Mouse (Mus musculus) forebrain, embryonic 13.5 days (tissue): ENCODE measurements around the gene Nol12. TPM values are rescaled to one million over a fixed set of nuclear protein-coding genes. Genes with fewer than 3 reads are reported as not detected.

Experiments
- ATAC-seq: fragments of 200-750 bp; cut with Nextera tagmentation; 2 replicates; pipeline ENCODE4 v1.8.0; 2017
- H3K27ac ChIP-seq: fragments of 300-500 bp; sonication (generic); 2 replicates; pipeline ENCODE4 v1.5.1; 2015; ENCODE audit warnings: inconsistent platforms, mild to moderate bottlenecking, moderate library complexity
- H3K27me3 ChIP-seq: fragments of 300-500 bp; sonication (generic); 2 replicates; pipeline ENCODE4 v1.6.1; 2015; ENCODE audit warnings: mild to moderate bottlenecking, inconsistent platforms
- H3K36me3 ChIP-seq: fragments of 300-500 bp; sonication (generic); 2 replicates; pipeline ENCODE4 v1.6.1; 2015; ENCODE audit warnings: mild to moderate bottlenecking, inconsistent platforms; ENCODE audit not compliant: poor library complexity, severe bottlenecking
- H3K4me1 ChIP-seq: fragments of 300-500 bp; sonication (generic); 2 replicates; pipeline ENCODE4 v1.6.1; 2015; ENCODE audit warnings: inconsistent platforms
- H3K4me2 ChIP-seq: fragments of 300-500 bp; sonication (generic); 2 replicates; pipeline ENCODE4 v1.6.1; 2015; ENCODE audit warnings: inconsistent platforms, mild to moderate bottlenecking, moderate library complexity
- H3K4me3 ChIP-seq: fragments of 300-500 bp; sonication (generic); 2 replicates; pipeline ENCODE4 v1.5.1; 2015; ENCODE audit warnings: mild to moderate bottlenecking, inconsistent platforms
- H3K9ac ChIP-seq: fragments of 300-500 bp; sonication (generic); 2 replicates; pipeline ENCODE4 v1.6.1; 2015; ENCODE audit warnings: mild to moderate bottlenecking, inconsistent platforms
- H3K9me3 ChIP-seq: fragments of 300-500 bp; sonication (generic); replicated peaks from 2 replicates; pipeline ENCODE4 v1.6.1; 2016; ENCODE audit warnings: inconsistent platforms
- WGBS: fragments of 180-500 bp; shearing (Covaris S2); methylation state at CpG from one replicate; pipeline ENCODE4 v1.1.7; 2015; 5-methylcytosine and 5-hydroxymethylcytosine counted together
- polyA plus RNA-seq: library from polyadenylated mRNA; unstranded; fragments of >200 nt; fragmentation: Nextera tagmentation; extraction: Ambion mirVana; gene quantifications from 2 replicates; pipeline ENCODE4 v1.2.1, GENCODE M21; 2015

Gene Nol12
- polyA plus RNA-seq, 1 experiment from 2014 or later = 50.3 TPM

DNA sequence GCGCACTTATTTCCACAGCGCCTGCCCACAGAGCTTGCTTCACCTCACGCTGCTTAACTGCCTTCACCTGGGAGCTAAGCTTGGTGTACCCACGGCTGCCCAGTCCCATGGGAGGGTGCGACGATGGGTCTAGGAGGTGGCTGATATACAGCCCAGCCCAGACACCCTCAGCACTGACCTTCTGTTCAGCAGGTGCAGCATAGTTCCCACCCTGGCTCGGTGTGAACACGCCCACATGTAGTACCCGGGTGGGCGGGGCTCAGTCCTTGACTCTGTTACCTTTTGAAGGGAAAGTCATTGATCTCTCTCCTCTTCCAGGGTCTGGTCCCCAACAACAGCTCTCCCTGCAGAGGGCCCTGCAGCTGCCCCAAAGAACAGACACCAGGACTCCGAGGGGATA is 24.8 kb downstream of the Nol12 start:
- Histone ChIP-seq H3K9me3 (no peaks in the 10 kb centered on the region), H3K27me3 (no peaks in the 10 kb centered on the region), H3K4me3 (no peak overlapping the region), H3K36me3 (peaks cover 81% of the 10 kb centered on the region), H3K4me1 (peaks cover 7% of the 10 kb centered on the region), H3K27ac (no peak overlapping the region), H3K9ac (no peak overlapping the region), H3K4me2 (no peak overlapping the region)
- 92% methylated on average over 11 of the region's 11 CpGs for WGBS
- no peak for ATAC-seq

DNA sequence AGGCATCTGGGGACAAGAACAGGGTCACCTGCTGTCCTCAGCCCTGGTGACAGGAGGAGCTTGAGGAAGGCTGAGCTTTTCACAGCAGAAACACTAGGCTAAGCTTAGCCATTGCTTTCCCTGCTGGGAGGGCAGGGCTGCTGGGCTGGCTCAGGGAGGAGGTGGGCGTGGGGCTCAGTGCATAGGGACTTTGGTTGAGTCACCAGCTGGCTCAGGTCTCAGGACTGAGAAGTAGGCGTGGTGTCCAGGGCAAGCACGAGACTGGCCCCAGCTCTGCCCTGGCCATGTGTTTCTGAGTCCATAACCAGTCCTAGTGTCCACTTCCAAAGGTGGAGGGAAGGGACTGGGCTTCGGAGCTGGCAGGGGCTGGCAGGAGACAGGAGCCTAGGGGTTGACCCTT is 25.4 kb downstream of the Nol12 start:
- H3K36me3 ChIP-seq = peaks cover 84% of the 10 kb centered on the region
- H3K27ac ChIP-seq = no peak overlapping the region
- no peak overlapping the region for H3K4me2 ChIP-seq
- ATAC-seq = no peak
- no peaks in the 10 kb centered on the region for H3K27me3 ChIP-seq
- no peak overlapping the region for H3K9ac ChIP-seq
- WGBS = 90% methylated on average over 4 of the region's 4 CpGs
- peaks cover 7% of the 10 kb centered on the region for H3K4me1 ChIP-seq
- no peaks in the 10 kb centered on the region for H3K9me3 ChIP-seq
- no peak overlapping the region for H3K4me3 ChIP-seq

DNA sequence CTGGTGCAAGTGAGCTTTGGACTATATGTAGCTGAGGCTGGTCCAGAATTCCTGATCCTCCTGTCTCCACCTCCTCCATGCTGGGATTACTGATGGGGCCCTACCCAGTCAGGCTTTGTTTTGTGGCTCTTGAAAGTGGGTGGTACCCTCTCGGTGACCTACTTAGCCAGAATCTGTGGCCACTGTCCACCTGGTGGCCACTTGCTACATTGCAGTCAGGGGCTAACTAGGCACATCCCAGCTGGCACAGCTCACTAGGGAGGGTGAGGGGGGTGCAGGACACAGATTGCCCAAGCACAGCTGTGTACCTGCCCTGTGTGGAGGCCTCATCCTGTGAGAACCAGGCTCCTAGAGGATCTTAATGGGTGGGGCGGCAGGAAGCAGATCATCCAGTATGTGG is 28.2 kb downstream of the Nol12 start:
- no peaks in the 10 kb centered on the region for H3K9me3 ChIP-seq
- H3K4me2 ChIP-seq = no peak overlapping the region
- H3K27ac ChIP-seq = no peak overlapping the region
- 27% methylated on average over 2 of the region's 2 CpGs for WGBS
- H3K27me3 ChIP-seq = no peaks in the 10 kb centered on the region
- peaks cover 97% of the 10 kb centered on the region for H3K36me3 ChIP-seq
- 0 out of 2 replicates have a peak, but pooled peaks have one; percentile 27 for ATAC-seq
- H3K4me3 ChIP-seq = no peak overlapping the region
- no peak overlapping the region for H3K9ac ChIP-seq
- peaks cover 7% of the 10 kb centered on the region for H3K4me1 ChIP-seq

DNA sequence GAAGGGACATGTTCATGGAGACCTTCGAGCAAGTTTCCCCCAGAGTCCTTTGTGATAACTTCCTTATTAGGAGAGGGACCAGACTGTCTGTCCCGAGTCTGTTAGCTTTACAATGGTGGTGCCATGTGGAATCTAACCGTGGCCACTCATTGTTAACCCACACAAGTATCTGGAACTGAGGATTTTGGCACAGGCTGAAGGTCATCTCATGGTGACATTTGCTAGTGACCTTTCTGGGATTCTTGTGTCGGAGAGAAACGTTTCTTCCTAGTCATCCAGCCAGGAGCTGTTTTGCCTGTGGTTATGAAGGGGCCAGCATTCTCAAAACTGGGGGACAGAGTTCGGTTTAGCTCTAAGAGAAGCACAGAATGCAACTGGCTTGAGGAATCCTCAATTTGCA is 36.9 kb downstream of the Nol12 start:
- H3K36me3 ChIP-seq = peaks cover 52% of the 10 kb centered on the region
- 85% methylated on average over 6 of the region's 6 CpGs for WGBS
- ATAC-seq = no peak

GRCm38 (mm10) chr15:78973950-78974349 is 39.2 kb downstream of the Nol12 start:
- 72% methylated on average over 7 of the region's 7 CpGs for WGBS
- Histone ChIP-seq H3K27me3 (no peaks in the 10 kb centered on the region), H3K9ac (no peak overlapping the region), H3K4me1 (peaks cover 4% of the 10 kb centered on the region), H3K4me2 (no peak overlapping the region), H3K36me3 (peaks cover 30% of the 10 kb centered on the region), H3K27ac (no peak overlapping the region), H3K9me3 (no peaks in the 10 kb centered on the region), H3K4me3 (no peak overlapping the region)
- ATAC-seq = no peak

More for the DNA sequence above, 36.9 kb downstream of the Nol12 start:
- Histone ChIP-seq H3K4me2 (no peak overlapping the region), H3K4me3 (no peak overlapping the region), H3K27ac (no peak overlapping the region), H3K9ac (no peak overlapping the region), H3K9me3 (no peaks in the 10 kb centered on the region), H3K27me3 (no peaks in the 10 kb centered on the region), H3K4me1 (no peaks in the 10 kb centered on the region)

DNA sequence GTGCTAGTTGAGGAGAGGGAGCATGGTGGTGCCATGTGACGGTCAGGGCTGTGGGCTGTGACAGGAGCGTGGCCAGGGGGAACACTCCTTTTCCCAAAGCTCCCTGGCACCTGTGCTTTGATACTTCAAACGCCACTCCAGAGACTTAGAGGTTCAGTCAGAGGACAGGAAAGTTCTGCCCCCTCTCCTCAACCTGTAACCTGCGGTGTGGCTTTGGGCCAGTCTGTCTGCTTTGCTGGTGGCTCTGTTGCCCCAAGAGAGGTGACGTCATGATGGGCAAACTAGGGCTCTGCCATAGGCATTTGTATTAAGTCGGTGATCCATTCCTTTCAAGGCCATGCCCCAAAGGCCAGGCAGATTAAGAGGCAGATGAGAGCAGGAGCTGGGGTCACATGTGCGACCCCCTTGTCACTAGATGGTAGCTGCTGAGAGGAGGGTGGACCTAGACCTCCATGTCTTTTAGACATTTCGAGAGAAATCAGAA is 43.0 kb downstream of the Nol12 start:
- WGBS = 86% methylated on average over 8 of the region's 8 CpGs
- no peak overlapping the region for H3K9ac ChIP-seq
- H3K4me2 ChIP-seq = no peak overlapping the region
- H3K27ac ChIP-seq = no peak overlapping the region
- H3K27me3 ChIP-seq = no peaks in the 10 kb centered on the region
- peaks cover 12% of the 10 kb centered on the region for H3K4me1 ChIP-seq
- H3K4me3 ChIP-seq = no peak overlapping the region
- H3K36me3 ChIP-seq = peaks cover 17% of the 10 kb centered on the region
- no peaks in the 10 kb centered on the region for H3K9me3 ChIP-seq
- no peak for ATAC-seq

DNA sequence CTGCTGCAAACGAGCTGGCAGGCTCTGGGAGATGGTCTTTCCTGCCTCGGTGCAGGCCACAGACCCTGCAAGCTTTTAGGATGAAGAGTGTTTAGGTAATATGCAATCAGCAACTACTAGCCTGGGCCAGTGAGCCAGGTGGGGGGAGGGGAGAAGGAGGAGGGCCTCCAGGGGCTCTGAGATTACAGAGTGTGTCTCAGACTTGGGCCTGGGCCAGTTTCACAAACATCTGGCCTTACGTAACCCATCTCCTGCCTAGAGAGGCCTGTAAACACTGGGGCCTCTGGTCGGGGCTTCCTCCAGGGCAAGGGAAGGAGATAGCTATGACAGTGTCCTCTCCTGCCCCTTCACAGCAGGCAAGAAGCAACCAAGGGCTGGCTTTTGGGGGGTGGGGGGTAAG is 44.1 kb downstream of the Nol12 start:
- peaks cover 9% of the 10 kb centered on the region for H3K36me3 ChIP-seq
- peak overlapping the region; percentile 10; the same call in 1 of the 2 replicates for H3K9ac ChIP-seq
- peaks cover 22% of the 10 kb centered on the region for H3K4me1 ChIP-seq
- H3K27ac ChIP-seq = no peak overlapping the region
- no peak overlapping the region for H3K4me2 ChIP-seq
- ATAC-seq = no peak
- H3K4me3 ChIP-seq = no peak overlapping the region
- H3K9me3 ChIP-seq = no peaks in the 10 kb centered on the region
- no peaks in the 10 kb centered on the region for H3K27me3 ChIP-seq
- WGBS = 26% methylated on average over 4 of the region's 4 CpGs

DNA sequence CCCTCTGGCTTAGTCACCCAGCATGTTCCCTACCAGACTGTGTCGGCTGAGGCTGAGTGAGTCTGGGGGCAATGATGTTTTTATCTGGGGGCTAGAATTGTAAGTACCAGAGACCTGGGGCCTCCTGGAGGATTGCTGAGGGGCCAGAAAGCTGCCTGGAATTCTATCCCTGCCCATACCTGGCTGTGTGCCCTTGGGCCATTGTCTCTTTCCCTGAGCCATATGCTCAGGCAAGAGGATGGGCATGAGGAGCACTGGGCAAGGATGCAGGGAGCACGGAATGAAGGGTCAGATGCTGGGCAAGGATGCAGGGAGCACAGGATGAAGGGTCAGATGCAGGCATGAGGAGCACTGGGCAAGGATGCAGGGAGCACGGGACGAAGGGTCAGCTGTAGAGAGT is 45.4 kb downstream of the Nol12 start:
- H3K4me1 ChIP-seq = peaks cover 33% of the 10 kb centered on the region
- no peaks in the 10 kb centered on the region for H3K9me3 ChIP-seq
- H3K4me2 ChIP-seq = no peak overlapping the region
- no peaks in the 10 kb centered on the region for H3K27me3 ChIP-seq
- H3K9ac ChIP-seq = no peak overlapping the region; the same call in 1 of the 2 replicates
- ATAC-seq = no peak
- H3K27ac ChIP-seq = no peak overlapping the region
- H3K4me3 ChIP-seq = no peak overlapping the region
- H3K36me3 ChIP-seq = 0 out of 2 replicates have a peak, but pooled peaks cover 3% of the 10 kb centered on the region
- 91% methylated on average over 4 of the region's 4 CpGs for WGBS

DNA sequence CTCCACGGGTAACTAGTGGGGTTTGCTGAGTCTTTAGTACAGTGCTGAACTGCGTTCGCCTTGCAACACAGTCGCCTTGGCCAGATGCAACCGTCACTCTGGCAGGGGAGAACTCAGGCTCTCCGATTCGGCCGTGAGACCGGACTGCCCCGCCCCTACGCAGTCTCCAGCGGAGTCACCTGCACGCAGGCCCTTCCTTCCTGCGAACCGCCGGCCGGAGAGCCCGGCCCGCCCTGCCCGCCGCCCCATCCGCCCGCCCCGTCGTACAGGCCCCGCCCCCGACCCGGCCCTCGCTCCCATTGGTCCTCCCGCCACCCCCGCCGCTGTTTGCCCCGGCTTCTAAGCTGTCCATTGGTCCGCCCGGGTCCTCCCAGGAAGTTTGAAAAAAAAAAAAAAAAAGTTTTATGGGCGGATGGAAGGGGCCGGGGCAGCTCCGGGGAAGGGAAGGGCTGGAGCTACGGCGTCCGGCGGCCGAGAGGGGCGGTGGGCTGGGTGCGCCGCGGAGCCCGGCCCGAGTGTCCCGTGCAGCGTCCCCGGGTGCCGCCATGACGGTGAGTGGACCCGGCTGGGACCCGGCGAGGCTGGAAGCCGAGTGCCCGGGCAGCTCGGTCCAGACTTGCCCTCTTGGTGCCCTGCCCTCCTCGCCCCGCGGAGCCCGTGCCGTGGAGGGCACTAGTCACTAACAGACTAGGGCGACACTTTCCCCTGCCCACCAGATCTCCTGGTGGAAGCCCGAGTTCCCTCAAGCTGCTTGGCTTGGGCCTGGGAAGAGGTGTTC is 48.1 kb downstream of the Nol12 start:
- ATAC-seq = peak; percentile 87
- no peaks in the 10 kb centered on the region for H3K9me3 ChIP-seq
- peaks cover 49% of the 10 kb centered on the region for H3K4me1 ChIP-seq
- no peaks in the 10 kb centered on the region for H3K27me3 ChIP-seq
- H3K4me2 ChIP-seq = peak overlapping the region; percentile 91
- H3K9ac ChIP-seq = peak overlapping the region; percentile 80
- peak overlapping the region; percentile 61 for H3K27ac ChIP-seq
- peak overlapping the region; percentile 68 for H3K4me3 ChIP-seq
- H3K36me3 ChIP-seq = peaks cover 12% of the 10 kb centered on the region; the same call in 1 of the 2 replicates
- under 1% methylated on average over 59 of the region's 67 CpGs for WGBS

DNA sequence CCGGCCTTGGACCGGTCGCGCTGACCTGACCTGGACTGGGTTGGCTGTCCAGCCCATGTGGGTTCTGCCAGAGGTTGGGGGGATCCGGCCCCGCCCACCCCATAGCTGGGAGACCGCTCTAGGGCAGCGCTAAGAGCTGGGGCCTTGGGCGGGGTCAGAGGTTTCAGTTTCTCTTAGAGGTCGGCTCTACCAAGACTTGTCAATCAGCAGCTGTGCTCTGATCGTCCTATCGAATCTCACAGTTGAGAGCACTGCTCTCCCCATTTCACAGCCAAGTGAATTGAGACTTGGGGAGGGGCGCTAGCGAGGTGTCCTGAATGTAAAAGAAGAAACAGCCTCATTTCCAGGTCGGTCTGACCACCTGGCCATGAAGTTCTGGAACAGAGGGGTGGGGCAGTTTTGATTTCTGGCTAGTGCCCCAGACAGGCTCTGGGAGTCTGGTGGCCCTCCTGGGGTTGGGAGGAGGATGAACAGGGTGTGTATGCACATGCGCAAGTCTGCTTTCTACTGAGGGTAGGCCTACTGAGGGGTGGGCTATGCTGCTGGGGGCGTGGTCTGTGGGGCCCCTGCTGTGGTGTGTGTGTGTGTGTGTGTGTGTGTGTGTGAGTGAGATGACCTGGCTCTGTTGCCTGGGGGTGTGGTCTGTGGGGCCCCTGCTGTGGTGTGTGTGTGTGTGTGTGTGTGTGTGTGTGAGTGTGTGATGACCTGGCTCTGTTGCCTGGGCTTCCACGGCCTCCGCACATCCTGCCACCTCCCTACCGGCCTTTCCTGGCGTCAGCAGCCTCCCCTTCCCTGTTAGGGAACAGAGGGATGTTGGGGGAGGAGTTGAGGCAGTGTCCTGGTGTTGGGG is 48.9 kb downstream of the Nol12 start:
- peak overlapping the region; percentile 68 for H3K4me3 ChIP-seq
- ATAC-seq = peak; percentile 46
- WGBS = under 1% methylated on average over 21 of the region's 21 CpGs
- H3K27me3 ChIP-seq = no peaks in the 10 kb centered on the region
- peak overlapping the region; percentile 61 for H3K27ac ChIP-seq
- H3K36me3 ChIP-seq = peaks cover 18% of the 10 kb centered on the region; the same call in 1 of the 2 replicates
- H3K4me1 ChIP-seq = peaks cover 56% of the 10 kb centered on the region
- no peaks in the 10 kb centered on the region for H3K9me3 ChIP-seq
- peak overlapping the region; percentile 80 for H3K9ac ChIP-seq
- H3K4me2 ChIP-seq = peak overlapping the region; percentile 91

GRCm38 (mm10) chr15:78984286-78984778 is 49.6 kb downstream of the Nol12 start:
- H3K27me3 ChIP-seq = no peaks in the 10 kb centered on the region
- H3K4me1 ChIP-seq = peaks cover 53% of the 10 kb centered on the region
- peak overlapping the region; percentile 80 for H3K9ac ChIP-seq
- peak overlapping the region; percentile 91 for H3K4me2 ChIP-seq
- peak overlapping the region; percentile 25; the same call in 1 of the 2 replicates for H3K27ac ChIP-seq
- WGBS = 49% methylated on average over 5 of the region's 5 CpGs
- peaks cover 23% of the 10 kb centered on the region for H3K36me3 ChIP-seq
- no peaks in the 10 kb centered on the region for H3K9me3 ChIP-seq
- peak overlapping the region; percentile 68; the same call in 1 of the 2 replicates for H3K4me3 ChIP-seq
- ATAC-seq = no peak
